Mouse (Mus musculus): ENCODE data around the gene Arhgap10.

Arhgap10 gene

DNA sequence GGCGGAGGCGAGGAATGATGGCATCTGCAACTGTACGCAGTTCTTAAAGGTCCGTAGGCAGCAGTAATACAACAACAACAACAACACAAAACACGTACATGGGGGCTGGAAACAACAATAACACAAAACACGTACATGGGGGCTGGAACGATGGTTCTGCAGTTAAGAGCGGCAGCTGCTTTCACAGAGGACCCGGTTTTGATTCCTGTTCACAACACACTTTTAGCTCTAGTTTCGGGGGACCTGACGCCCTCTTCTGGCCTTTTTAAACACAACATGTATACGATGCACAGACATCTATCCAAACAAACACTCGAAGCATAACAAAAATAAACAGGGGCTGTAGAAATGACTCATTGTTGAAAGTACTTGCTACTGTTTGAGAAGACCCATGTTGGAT, 110.9 kb downstream of the Arhgap10 start:
- no peak for DNase-seq (ENCODE audit: low read depth, low spot score)

DNA sequence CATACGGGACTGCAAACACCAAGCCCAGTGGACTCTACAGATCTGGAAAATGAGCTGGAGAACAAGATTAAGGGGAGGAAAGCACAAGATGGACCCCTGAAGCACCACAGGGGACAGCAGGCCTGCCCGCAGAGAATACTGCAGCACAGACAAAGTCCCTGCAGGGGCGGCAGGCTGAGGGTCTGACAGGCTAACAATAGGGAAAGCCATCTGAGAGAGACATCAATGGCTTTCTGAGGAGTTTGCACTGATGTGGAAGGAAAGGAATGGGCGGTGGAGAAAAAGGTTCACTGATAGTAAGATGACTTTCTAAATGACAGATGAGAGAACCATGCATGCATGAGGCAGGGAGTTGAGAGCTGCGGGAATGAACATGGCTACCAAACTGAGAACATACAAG, 111.3 kb downstream of the Arhgap10 start:
- DNase-seq (ENCODE audit: low read depth, low spot score), result no peak

DNA sequence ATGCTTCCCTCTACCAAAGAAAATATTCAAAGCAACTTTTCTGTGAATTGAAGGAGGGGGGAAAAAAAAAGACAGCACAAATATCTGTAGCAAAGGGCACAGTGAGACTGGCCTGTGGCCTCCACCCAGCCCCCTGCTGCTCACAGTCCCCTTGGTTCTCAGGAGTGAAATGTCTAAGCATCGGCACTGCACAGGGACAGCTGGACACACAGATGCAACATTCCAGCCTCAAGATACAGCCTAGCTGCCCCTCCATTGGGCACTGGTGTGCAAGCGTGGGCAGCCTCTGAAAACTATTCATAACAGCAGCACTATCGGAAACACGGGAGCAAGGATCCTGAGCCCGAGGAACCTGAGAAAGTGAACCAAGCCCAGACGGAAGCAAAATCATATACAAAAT, 113.7 kb downstream of the Arhgap10 start:
- DNase-seq (ENCODE audit: low read depth, low spot score), result no peak

DNA sequence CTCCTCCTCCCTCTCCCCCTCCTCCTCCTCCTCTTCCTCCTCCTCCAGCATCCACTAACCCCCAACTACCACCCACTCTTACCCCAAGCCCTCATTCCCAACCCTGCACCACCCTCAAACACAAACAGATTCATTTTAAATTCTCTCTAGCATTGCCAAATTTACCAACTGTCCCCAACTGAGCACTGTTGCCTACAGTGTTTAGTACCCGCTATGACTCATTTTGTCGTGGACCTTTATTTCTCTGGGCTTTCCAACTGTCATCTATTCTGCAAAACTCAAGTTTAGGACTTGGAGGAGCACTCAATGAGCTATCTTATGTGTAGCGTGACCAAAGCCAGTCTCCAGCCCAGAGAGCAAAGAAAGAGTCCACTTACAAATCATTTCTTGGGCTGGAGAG, 115.8 kb downstream of the Arhgap10 start:
- DNase-seq (ENCODE audit: low read depth, low spot score), result no peak

DNA sequence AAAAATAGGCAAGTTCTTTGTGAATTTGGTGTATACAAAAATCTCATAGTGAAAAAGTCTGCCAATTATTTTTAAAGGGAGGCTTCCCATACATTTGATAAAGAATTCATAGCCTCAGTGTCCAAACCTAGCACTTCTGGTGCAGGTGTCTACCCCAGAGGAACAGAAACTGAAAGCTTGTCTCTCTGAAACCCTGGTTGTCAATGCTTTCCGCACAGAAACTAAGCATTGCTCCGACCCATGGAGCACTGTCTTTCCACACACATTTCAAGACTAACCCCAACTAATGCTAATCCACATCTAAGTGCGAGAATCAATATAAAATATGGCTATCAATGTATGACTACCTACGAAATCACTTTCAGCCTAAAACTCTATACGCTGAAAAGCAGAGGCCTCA, 116.6 kb downstream of the Arhgap10 start:
- DNase-seq (ENCODE audit: low read depth, low spot score), result no peak

DNA sequence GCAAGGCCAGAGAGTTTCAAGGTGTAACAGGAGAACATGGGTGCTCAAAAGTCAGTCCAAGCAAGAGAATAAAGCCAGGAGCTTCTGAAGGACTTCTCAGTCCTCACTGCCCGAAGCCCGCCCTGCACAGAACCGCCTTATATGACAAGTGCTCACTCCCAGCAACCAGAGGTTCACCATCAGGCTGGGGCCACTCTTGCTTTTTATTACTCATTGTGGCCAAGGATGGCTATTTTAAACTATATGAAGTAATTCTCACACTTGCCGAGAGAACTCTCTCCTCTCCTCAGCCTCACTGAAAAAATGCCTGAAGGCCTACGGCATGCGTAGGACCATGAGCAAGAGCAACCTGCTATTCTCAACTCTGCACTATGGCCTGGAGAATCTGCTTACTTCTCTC, 133.7 kb downstream of the Arhgap10 start:
- no peak for DNase-seq (ENCODE audit: low read depth, low spot score)

DNA sequence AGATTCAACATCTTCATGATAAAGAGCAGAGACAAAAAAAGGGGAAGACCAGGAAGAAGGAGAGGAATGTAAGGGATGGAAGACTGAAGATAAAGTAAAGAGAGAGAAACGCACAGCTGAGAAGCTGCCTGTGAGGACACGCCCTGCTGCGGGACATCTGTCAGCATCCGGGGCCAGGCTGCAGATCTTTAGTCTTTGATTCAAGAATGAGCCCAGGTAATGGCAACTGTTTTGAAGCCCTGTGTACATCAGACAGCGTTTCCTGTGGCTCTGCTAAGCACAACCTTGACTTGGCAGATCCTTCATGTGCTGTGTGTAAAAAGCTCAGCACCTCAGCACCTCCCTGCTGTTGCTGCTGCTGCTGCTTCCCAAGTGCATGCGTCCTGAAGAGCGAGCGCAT, 134.1 kb downstream of the Arhgap10 start:
- no peak for DNase-seq (ENCODE audit: low read depth, low spot score)

DNA sequence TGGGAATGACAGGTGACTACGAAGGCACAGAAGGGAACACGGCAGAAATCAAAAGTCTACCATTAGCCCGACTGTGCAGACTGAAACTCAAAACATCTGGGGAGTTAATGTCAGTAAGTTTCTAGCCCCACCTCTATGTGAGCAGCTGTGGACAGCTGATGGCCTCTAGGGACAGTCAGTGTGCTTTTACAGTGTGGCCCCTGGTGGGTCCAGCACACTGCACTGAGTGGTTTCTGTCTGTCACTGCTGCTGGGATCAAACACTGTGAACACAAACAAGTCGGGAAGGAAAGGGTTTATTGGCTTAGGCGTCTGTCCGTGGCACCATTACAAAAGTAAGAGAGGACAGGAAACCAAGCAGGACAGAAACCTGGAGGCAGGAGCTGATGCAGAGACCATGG, 136.9 kb downstream of the Arhgap10 start:
- DNase-seq (ENCODE audit: low read depth, low spot score), result no peak

DNA sequence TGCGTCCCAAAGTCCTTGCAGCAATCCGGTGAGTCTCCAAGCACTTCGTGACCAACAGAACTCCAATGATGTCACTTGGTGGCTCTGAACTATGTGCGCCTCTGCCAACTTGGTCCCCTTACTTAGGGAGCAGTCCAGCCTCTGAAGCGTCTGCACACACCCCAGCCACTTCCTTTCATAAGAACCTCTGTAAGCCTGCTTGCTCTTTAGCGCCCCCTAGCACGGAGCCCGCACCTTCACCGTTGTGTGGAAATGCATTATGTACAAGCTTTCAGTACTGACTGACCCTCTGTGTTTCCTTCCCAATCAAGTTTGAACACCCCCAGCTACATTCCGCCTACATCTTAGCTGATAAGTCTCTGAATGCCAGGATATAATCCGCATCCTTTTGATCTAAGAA, 138.5 kb downstream of the Arhgap10 start:
- no peak for DNase-seq (ENCODE audit: low read depth, low spot score)

DNA sequence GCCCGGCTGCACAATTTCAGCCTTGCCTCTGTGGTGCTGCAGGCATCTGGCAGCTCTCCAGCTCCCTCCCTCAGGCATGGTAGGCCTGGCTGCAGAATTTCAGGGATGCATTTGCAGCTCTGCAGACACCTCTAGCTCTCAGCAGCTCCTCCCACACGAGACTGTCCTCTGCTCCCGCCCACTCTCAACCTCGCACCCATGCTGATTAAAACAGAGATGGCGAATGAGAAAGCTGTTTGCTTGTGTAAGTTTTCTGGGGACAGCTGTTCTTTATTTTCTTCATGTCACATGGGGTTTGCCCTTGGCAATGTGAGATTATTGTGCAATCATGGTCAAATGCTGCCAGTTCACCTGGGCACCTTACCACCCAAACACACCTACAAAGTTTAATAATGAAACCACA, 141.3 kb downstream of the Arhgap10 start:
- peak; percentile 57 for DNase-seq (ENCODE audit: low read depth, low spot score)

DNA sequence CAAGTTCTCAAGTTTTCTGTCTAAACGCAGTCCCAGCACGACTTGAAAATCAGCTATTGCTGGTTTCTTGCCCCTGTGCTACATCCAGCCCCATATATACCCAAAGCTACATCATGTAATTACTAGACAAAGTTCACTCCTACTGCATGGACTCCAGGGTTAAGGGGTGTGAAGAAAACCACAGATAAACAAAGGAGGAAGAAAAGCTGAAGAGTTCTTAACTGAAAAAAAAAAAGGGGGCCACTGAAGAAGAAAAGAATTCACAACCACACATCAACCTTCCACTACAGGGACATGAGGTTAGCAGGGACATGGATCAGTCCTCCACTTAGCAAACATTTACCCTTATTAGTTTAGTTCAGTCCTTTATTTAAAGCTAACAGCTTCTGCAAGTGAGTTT, 141.8 kb downstream of the Arhgap10 start:
- DNase-seq (ENCODE audit: low read depth, low spot score), result no peak

DNA sequence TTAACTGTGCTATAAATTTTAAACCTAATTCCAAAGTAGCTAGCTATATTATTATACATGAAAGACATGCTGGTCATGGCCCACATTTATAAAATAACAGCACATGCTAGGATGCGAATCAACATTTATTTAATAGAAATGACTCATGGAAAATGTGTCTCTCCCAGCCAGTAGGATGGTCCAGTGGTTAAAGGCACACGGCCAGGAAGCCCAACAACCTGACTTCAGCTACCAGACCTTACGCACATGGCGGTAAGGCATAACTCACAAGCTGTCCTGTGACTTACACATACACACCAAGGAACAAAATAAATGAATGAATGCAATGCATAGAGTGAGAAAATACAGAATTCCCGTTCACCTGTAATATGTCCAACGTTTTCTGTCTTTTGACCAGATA, 146.7 kb downstream of the Arhgap10 start:
- peak; percentile 76 for DNase-seq (ENCODE audit: low read depth, low spot score)

DNA sequence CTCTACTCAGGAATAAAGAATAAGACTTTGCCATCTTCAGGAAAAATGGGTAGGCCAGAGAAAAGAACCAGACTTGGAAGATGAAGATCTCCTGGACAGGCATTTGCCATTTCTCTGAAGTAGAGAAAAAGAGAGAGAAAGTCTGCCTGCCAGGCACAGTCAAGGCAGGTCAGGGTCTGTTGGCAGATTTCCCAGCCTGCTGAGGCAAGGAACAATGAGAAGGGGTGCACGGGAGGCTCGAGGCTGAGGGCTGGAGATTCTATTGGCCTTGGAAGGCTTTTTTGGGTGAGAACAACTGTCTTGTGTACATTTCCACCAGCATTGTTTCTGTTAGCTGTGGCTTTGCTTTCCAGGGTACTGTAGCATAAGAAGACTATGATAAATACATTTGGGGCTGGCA, 147.4 kb downstream of the Arhgap10 start:
- no peak for DNase-seq (ENCODE audit: low read depth, low spot score)

DNA sequence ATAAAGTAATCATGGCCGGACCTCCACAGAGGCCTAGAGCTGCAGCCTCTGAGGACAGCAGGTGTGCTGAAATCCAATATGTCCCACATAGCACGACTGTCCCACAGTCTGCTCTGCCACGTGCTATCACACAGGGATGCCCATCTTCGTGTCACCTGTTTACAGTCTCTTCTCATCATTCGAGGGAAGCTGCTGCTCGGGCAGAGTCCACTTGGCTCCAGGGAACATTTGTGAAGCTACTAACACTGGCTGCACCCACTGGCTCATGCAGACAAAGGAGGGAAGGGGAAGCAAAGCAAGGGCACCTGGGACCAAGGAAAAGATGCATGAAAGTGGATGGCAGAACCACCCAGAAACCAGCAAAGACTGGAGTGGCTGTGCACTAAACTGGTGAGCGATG, 148.1 kb downstream of the Arhgap10 start:
- no peak for DNase-seq (ENCODE audit: low read depth, low spot score)

DNA sequence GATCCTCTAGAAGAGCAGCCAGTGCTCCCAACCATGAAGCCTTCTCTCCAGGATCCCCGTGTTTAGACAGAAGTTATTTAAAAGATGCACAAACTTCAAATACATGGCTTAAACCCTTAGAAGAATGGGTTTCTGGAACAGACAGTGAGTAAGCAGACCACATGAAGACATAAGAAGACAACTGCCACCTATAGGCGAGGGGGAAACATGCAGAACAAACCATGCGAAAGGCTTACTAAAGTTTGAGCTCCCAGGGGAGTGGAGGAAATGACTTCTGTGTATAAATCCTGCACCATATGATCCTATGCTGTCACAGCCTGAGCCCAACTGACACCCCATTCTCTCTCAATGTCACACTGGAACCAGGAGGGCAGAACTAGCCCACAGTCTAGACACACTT, 150.7 kb downstream of the Arhgap10 start:
- DNase-seq (ENCODE audit: low read depth, low spot score), result peak; percentile 73

DNA sequence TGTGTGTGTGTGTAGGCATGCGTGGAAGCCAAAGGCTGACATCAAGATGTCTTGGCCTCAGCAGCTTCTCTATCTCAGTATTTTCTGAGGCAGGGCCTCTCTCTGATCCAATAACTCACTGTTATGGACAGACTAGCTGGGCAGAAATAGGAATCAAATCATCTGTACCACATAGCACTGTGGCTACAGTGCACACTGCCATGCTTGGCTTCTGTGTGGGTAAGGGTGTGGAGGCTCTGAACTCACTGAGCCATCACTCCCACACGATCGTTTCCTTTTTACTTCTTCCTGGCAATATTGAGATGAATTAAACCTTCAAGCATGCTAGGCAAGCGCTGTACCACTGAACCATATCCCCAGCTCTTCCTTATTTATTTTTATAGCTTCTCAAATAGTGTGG, 151.3 kb downstream of the Arhgap10 start:
- no peak for DNase-seq (ENCODE audit: low read depth, low spot score)

DNA sequence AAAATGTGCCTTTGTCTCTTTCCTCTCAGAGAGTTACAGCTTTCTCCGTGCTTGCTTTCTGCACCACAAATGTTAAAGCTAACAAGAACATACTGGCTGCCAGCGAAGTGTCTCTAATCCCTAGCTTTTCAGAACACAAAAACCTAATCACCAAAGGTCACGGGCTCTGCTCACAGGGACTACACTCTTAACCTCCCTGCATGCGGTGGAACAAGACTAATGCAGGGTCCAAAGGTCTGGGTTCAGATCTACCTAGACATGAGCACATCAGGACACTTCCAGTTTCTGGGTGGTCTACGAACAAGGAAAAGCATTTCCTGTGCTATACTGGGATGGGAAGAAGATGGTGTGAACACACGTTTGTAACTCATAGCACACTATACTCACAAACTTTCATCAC, 151.8 kb downstream of the Arhgap10 start:
- DNase-seq (ENCODE audit: low read depth, low spot score), result no peak

DNA sequence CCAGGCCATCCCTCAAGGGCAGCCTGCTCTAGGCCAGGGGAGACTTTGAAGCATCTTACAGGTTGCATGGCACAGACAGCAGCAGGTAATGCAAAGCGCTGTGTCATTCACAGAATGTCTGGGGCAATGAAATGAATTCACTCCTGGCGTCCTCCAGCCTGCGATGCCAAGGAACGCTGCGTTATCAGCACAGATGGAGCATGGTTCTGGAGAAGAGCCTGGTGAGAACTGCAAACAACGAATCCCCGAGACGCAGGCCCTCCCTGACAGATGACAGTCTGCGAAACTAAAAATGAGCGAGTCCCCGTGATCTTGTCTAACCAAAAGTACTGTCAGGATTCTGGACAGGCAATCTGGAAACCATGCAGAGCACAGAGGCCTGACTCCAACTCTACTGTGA, 153.3 kb downstream of the Arhgap10 start:
- DNase-seq (ENCODE audit: low read depth, low spot score), result no peak

DNA sequence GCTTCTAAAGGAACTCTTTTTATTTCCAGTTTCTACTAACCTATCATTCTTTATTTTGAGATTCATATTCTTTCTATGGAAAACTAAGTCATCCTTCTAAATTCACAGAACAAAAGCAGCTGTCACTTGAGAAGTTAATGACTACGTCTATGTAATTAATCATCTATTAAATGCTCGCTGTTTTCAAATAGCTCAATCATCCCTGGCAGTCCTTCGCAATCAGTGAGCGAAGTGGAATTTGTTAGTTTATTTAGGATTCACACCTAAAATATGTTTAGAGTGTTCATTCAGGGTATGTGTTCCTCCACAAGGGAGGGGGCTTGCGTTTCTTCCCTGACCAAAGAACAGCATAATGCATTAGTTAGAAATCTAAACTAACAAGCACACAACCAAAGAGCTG, 156.9 kb downstream of the Arhgap10 start:
- no peak for DNase-seq (ENCODE audit: low read depth, low spot score)

DNA sequence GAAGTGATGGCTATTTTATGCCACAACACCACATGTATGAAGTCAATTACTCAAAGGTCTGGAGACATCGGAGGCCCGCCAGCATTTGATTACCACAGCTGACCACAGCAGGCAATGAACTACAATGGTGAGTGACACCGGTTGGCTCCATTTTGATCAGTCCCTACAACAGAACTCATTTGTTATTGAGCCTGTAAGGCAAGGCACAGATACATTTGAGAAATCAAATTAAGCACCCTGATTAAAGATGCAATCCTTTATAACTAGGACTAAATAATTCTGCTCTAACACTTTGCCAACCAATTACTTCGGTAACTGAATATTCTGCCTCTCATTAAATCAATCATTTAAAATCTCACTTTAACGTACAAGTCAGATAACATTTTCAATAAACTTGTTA, 157.3 kb downstream of the Arhgap10 start:
- no peak for DNase-seq (ENCODE audit: low read depth, low spot score)

DNA sequence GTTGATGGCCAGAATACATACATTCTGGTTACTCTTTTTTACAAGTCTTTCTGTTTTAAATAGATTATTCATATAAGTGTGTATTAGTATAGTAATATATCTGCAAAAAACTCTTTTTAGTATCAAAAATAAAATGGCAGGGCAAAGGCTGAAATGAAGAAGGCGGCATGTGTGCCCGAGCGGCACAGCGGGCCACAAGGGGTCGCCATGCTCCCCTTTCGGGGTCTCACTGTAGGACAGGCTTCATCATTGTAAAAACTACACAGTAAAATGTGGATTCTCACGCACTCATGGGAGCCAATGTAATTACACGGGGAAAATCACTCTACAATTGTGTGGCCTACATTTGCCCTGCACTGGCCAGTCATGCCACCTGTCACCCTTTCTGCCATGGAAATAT, 160.6 kb downstream of the Arhgap10 start:
- no peak for DNase-seq (ENCODE audit: low read depth, low spot score)

DNA sequence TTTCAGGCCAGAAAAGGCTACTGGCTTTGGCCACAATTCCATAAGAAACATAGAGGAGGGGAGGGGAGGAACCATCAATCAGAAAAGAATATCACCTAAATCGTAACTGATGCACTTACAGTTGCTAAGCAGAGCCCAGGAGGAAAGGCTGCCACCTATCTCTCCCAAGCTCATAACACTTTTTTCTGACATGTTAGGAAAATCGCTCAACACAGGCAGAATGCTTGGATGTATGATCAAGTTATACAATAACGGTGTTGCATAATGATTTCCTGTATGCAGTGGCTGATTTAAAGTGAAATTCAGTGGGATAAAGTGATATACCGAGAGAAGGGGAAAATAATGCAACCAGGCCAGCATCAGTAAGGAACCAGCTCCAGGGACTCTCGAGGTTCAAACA, 162.4 kb downstream of the Arhgap10 start:
- no peak for DNase-seq (ENCODE audit: low read depth, low spot score)

DNA sequence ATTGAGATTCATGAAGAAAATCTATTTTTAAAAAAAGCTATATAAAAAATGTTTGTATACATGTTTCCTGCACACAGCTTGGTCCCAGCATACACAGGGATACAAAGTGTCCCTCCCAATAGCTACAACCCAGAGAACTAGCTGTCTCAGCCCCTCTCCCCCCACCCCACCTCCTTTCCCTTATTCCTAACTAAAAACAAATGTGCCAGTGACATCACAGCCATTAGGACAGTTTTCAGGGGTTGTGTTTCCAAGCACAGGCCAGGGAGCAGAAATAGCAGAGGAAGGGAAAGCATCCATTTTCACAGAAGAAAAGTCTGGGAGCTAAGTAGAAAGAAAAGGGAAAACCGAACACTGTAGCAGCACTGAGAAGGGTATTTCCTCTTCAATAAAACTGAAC, 163.6 kb downstream of the Arhgap10 start:
- DNase-seq (ENCODE audit: low read depth, low spot score), result no peak

DNA sequence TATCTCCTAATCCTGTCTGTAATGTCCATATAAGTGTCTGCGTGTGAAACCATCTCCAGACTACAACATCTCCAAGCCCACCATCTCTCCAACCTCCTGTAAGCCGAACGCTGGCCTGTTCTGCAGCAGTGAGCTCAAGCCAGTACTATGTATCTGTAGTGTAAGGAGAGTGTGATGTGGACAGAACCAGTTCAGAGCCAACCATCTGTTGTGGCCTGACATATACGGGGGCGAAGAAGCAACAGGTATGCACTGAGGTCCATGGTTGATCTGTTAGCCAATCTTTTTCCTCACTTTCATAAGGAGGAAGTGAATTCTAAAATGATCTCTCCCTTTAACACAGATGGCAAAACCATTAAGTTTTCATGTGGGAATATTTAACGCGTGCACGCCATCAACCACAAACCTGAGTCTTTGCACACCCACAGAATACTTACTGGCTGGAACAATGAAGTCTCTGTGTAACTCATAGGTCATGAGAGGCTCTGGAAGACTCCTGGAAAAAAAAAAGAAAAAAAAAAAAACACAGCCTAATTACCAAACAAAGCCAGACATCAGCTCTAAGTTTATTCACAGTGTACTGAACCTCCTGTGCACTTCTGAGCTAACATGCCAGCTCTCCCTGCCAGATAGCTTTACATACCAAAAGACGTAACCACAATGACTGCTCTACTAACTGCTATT, 166.4 kb downstream of the Arhgap10 start:
- peak; percentile 77 for DNase-seq (ENCODE audit: low read depth, low spot score)

Data from 3T3-L1 (cell line).